Comparison of ENCODE assay signal across 8 mouse cellular contexts in genomic region chr3:68053538-68053937, GRCm38 (mm10).
DNase-seq lines count a peak whose midpoint lies in the region.

No protein-coding gene starts in this region.

- peak; percentile 31 for DNase-seq in kidney, adult 9 months
- DNase-seq in kidney, adult 11 months = no peak
- DNase-seq in thymus, postnatal 4 days = peak; percentile 12
- DNase-seq in thymus, postnatal 25 days = no peak
- peak; percentile 65 for DNase-seq in embryo, embryonic 10 days (ENCODE audit: low spot score)
- DNase-seq in right cerebral cortex, postnatal 14 days = no peak
- no peak for DNase-seq in cerebellum, postnatal 4 days (ENCODE audit: low spot score in 2 of 2)
- no peak for DNase-seq in urinary bladder, postnatal 25 days (ENCODE audit: low spot score)

Comparison
In these comparisons a context has a peak if more than half of its experiments do, and no peak if none do; other contexts are left out.
1. DNase-seq: peak in kidney, adult 9 months (single experiment), thymus, postnatal 4 days (single experiment) and embryo, embryonic 10 days (single experiment); none in kidney, adult 11 months (single experiment), thymus, postnatal 25 days (single experiment), right cerebral cortex, postnatal 14 days (single experiment), cerebellum, postnatal 4 days (0 of 2) and urinary bladder, postnatal 25 days (single experiment).